Mouse (Mus musculus) hindbrain, embryonic 10.5 days (tissue): ENCODE measurements at regions not wholly inside any gene's neighbourhood (a gene's known extent, or its start where the extent isn't known, plus 50 kb on each side); places are given as distances from the start of the nearest gene placed in this dataset.

Experiments used
- DNase-seq: peaks from one replicate; pipeline ENCODE4 v3.0.0-alpha.2; 2017; ENCODE audit warnings: low spot score
- H3K27ac ChIP-seq: fragments of 300-500 bp; sonication (generic); 2 replicates; pipeline ENCODE4 v1.5.1; 2016; ENCODE audit warnings: mild to moderate bottlenecking, moderate library complexity
- H3K27me3 ChIP-seq: fragments of 300-500 bp; sonication (generic); 2 replicates; pipeline ENCODE4 v1.6.1; 2016; ENCODE audit warnings: mild to moderate bottlenecking; ENCODE audit not compliant: poor library complexity, insufficient read depth, severe bottlenecking
- H3K36me3 ChIP-seq: fragments of 300-500 bp; sonication (generic); 2 replicates; pipeline ENCODE4 v1.6.1; 2016; ENCODE audit warnings: mild to moderate bottlenecking, moderate library complexity
- H3K4me1 ChIP-seq: fragments of 300-500 bp; sonication (generic); replicated peaks from 2 replicates; pipeline ENCODE4 v1.6.1; 2016; ENCODE audit warnings: mild to moderate bottlenecking
- H3K4me3 ChIP-seq: fragments of 300-500 bp; sonication (generic); 2 replicates; pipeline ENCODE4 v1.5.1; 2016; ENCODE audit warnings: mild to moderate bottlenecking, moderate library complexity
- H3K9me3 ChIP-seq: fragments of 300-500 bp; sonication (generic); 2 replicates; pipeline ENCODE4 v1.6.1; 2016; ENCODE audit warnings: mild to moderate bottlenecking, moderate library complexity
- WGBS: fragments of 180-500 bp; shearing (Covaris S2); methylation state at CpG from one replicate; pipeline ENCODE4 v1.1.7; 2016; 5-methylcytosine and 5-hydroxymethylcytosine counted together

- Histone ChIP-seq H3K4me1 (0 out of 2 replicates have a peak, but pooled peaks cover 6% of the 10 kb centered on the region), H3K9me3 (no peaks in the 10 kb centered on the region), H3K36me3 (no peaks in the 10 kb centered on the region), H3K27ac (no peak overlapping the region), H3K27me3 (no peaks in the 10 kb centered on the region), H3K4me3 (no peak overlapping the region)
- DNase-seq = no peak
- WGBS = 56% methylated on average over 2 of the region's 2 CpGs
Observed at GRCm38 (mm10) chr6:22417189-22417588, 61.1 kb upstream of the Fam3c start.

- WGBS = 77% methylated on average over 2 of the region's 2 CpGs
- no peak for DNase-seq
- Histone ChIP-seq H3K36me3 (no peaks in the 10 kb centered on the region), H3K27ac (no peak overlapping the region), H3K27me3 (no peaks in the 10 kb centered on the region), H3K4me1 (0 out of 2 replicates have a peak, but pooled peaks cover 3% of the 10 kb centered on the region), H3K4me3 (no peak overlapping the region), H3K9me3 (no peaks in the 10 kb centered on the region)
Observed at GRCm38 (mm10) chr6:22411796-22412195, 55.8 kb upstream of the Fam3c start.

GRCm38 (mm10) chr6:22408808-22409589, 53.0 kb upstream of the Fam3c start:
- Histone ChIP-seq H3K9me3 (no peaks in the 10 kb centered on the region), H3K36me3 (no peaks in the 10 kb centered on the region), H3K27me3 (no peaks in the 10 kb centered on the region), H3K4me1 (0 out of 2 replicates have a peak, but pooled peaks cover 3% of the 10 kb centered on the region), H3K4me3 (no peak overlapping the region), H3K27ac (no peak overlapping the region)
- 74% methylated on average over 7 of the region's 7 CpGs for WGBS
- no peak for DNase-seq
